Mouse (Mus musculus) intestine, embryonic 15.5 days (tissue): ENCODE measurements around the gene Kcnn3. TPM values are rescaled to one million over a fixed set of nuclear protein-coding genes. Genes with fewer than 3 reads are reported as not detected.
A peak's percentile ranks its signal among the peaks of the same experiment; 100 is the strongest.

Experiments used
- ATAC-seq: fragments of 200-750 bp; cut with Nextera tagmentation; 2 replicates; pipeline ENCODE4 v1.8.0; 2017; ENCODE audit warnings: moderate TSS enrichment, moderate library complexity
- H3K27ac ChIP-seq: fragments of 300-500 bp; sonication (generic); 2 replicates; pipeline ENCODE4 v1.5.1; 2015; ENCODE audit warnings: mild to moderate bottlenecking, inconsistent platforms
- H3K27me3 ChIP-seq: fragments of 300-500 bp; sonication (generic); replicated peaks from 2 replicates; pipeline ENCODE4 v1.6.1; 2015; ENCODE audit warnings: inconsistent platforms
- H3K36me3 ChIP-seq: fragments of 300-500 bp; sonication (generic); 2 replicates; pipeline ENCODE4 v1.6.1; 2015; ENCODE audit warnings: inconsistent platforms
- H3K4me1 ChIP-seq: fragments of 300-500 bp; sonication (generic); replicated peaks from 2 replicates; pipeline ENCODE4 v1.6.1; 2015; ENCODE audit warnings: inconsistent platforms
- H3K4me2 ChIP-seq: fragments of 300-500 bp; sonication (generic); replicated peaks from 2 replicates; pipeline ENCODE4 v1.6.1; 2015; ENCODE audit warnings: mild to moderate bottlenecking, inconsistent platforms
- H3K4me3 ChIP-seq: fragments of 300-500 bp; sonication (generic); replicated peaks from 2 replicates; pipeline ENCODE4 v1.5.1; 2015; ENCODE audit warnings: inconsistent platforms
- H3K9ac ChIP-seq: fragments of 300-500 bp; sonication (generic); 2 replicates; pipeline ENCODE4 v1.6.1; 2015; ENCODE audit warnings: inconsistent platforms
- H3K9me3 ChIP-seq: fragments of 300-500 bp; sonication (generic); 2 replicates; pipeline ENCODE4 v1.6.1; 2016; ENCODE audit warnings: inconsistent platforms
- WGBS: fragments of 180-500 bp; shearing (Covaris S2); methylation state at CpG from one replicate; pipeline ENCODE4 v1.1.7; 2015; 5-methylcytosine and 5-hydroxymethylcytosine counted together
- polyA plus RNA-seq: library from polyadenylated mRNA; unstranded; fragments of >200 nt; fragmentation: Nextera tagmentation; extraction: Ambion mirVana; gene quantifications from 2 replicates; pipeline ENCODE4 v1.2.1, GENCODE M21; 2015

Kcnn3 gene
- polyA plus RNA-seq, 1 experiment from 2014 or later, result 4.6 TPM

- H3K4me1 ChIP-seq, result no peaks in the 10 kb centered on the region
- H3K27ac ChIP-seq, result no peak overlapping the region
- no peak overlapping the region for H3K4me3 ChIP-seq
- H3K9ac ChIP-seq, result no peak overlapping the region
- H3K27me3 ChIP-seq, result no peaks in the 10 kb centered on the region
- no peaks in the 10 kb centered on the region for H3K9me3 ChIP-seq
- no peak overlapping the region for H3K4me2 ChIP-seq
- H3K36me3 ChIP-seq, result no peaks in the 10 kb centered on the region
- WGBS, result 71% methylated on average over 11 of the region's 11 CpGs
- no peak for ATAC-seq
Observed at GRCm38 (mm10) chr3:89700461-89700860, 180.5 kb downstream of the Kcnn3 start.

GRCm38 (mm10) chr3:89703596-89703995, 183.6 kb downstream of the Kcnn3 start:
- Histone ChIP-seq H3K9me3 (no peaks in the 10 kb centered on the region), H3K4me1 (no peaks in the 10 kb centered on the region), H3K9ac (no peak overlapping the region), H3K27ac (no peak overlapping the region), H3K4me3 (no peak overlapping the region), H3K36me3 (no peaks in the 10 kb centered on the region), H3K27me3 (no peaks in the 10 kb centered on the region), H3K4me2 (no peak overlapping the region)
- ATAC-seq, result no peak
- WGBS, result 34% methylated on average over 3 of the region's 3 CpGs

GRCm38 (mm10) chr3:89704064-89704463, 184.1 kb downstream of the Kcnn3 start:
- Histone ChIP-seq H3K27me3 (no peaks in the 10 kb centered on the region), H3K9ac (no peak overlapping the region), H3K36me3 (no peaks in the 10 kb centered on the region), H3K27ac (no peak overlapping the region), H3K4me3 (no peak overlapping the region), H3K4me2 (no peak overlapping the region), H3K4me1 (no peaks in the 10 kb centered on the region), H3K9me3 (no peaks in the 10 kb centered on the region)
- ATAC-seq, result no peak
- WGBS, result 76% methylated on average over 6 of the region's 6 CpGs

- ATAC-seq, result peak; percentile 91
- Histone ChIP-seq H3K36me3 (no peaks in the 10 kb centered on the region), H3K4me3 (peak within 1 kb of the TSS; percentile 82), H3K9me3 (no peaks in the 10 kb centered on the region), H3K27me3 (0 out of 2 replicates have a peak, but pooled peaks cover 2% of the 10 kb centered on the region), H3K4me1 (no peaks in the 10 kb centered on the region), H3K4me2 (peak within 1 kb of the TSS; percentile 93), H3K9ac (peak within 1 kb of the TSS; percentile 78), H3K27ac (no peak within 1 kb of the TSS; the same call in 1 of the 2 replicates)
- 5% methylated on average over 28 of the region's 28 CpGs for WGBS
Observed at GRCm38 (mm10) chr3:89714359-89715206, 194.6 kb downstream of the Kcnn3 start, which contains the start of gene Adar. TSS of gene Adar (plus strand) at chr3:89715022.

GRCm38 (mm10) chr3:89715207-89715966, 195.4 kb downstream of the Kcnn3 start:
- ATAC-seq, result peak; percentile 86
- Histone ChIP-seq H3K9ac (peak overlapping the region; percentile 78), H3K4me1 (no peaks in the 10 kb centered on the region), H3K9me3 (no peaks in the 10 kb centered on the region), H3K27ac (no peak overlapping the region; the same call in 1 of the 2 replicates), H3K4me3 (peak overlapping the region; percentile 82), H3K27me3 (0 out of 2 replicates have a peak, but pooled peaks cover 2% of the 10 kb centered on the region), H3K4me2 (peak overlapping the region; percentile 93), H3K36me3 (no peaks in the 10 kb centered on the region)
- WGBS, result 3% methylated on average over 51 of the region's 59 CpGs

GRCm38 (mm10) chr3:89715967-89716256, 195.9 kb downstream of the Kcnn3 start:
- H3K4me1 ChIP-seq, result 0 out of 2 replicates have a peak, but pooled peaks cover under 1% of the 10 kb centered on the region
- WGBS, result 60% methylated on average over 6 of the region's 6 CpGs
- no peak overlapping the region for H3K9ac ChIP-seq

GRCm38 (mm10) chr3:89722032-89722431, 202.1 kb downstream of the Kcnn3 start:
- Histone ChIP-seq H3K9me3 (no peaks in the 10 kb centered on the region), H3K36me3 (no peaks in the 10 kb centered on the region), H3K4me2 (no peak overlapping the region), H3K4me3 (no peak overlapping the region), H3K27me3 (no peaks in the 10 kb centered on the region), H3K4me1 (0 out of 2 replicates have a peak, but pooled peaks cover 5% of the 10 kb centered on the region), H3K9ac (no peak overlapping the region), H3K27ac (no peak overlapping the region)
- ATAC-seq, result no peak

More at GRCm38 (mm10) chr3:89715967-89716256, 195.9 kb downstream of the Kcnn3 start:
- Histone ChIP-seq H3K9me3 (no peaks in the 10 kb centered on the region), H3K27me3 (0 out of 2 replicates have a peak, but pooled peaks cover 2% of the 10 kb centered on the region), H3K36me3 (no peaks in the 10 kb centered on the region), H3K27ac (no peak overlapping the region), H3K4me2 (peak overlapping the region; percentile 93), H3K4me3 (peak overlapping the region; percentile 82)
- no peak for ATAC-seq

GRCm38 (mm10) chr3:89723400-89724084, 203.6 kb downstream of the Kcnn3 start:
- no peak overlapping the region for H3K4me3 ChIP-seq
- H3K36me3 ChIP-seq, result no peaks in the 10 kb centered on the region
- no peak overlapping the region for H3K27ac ChIP-seq
- ATAC-seq, result no peak
- H3K9me3 ChIP-seq, result no peaks in the 10 kb centered on the region
- 50% methylated on average over 7 of the region's 7 CpGs for WGBS
- H3K27me3 ChIP-seq, result no peaks in the 10 kb centered on the region
- H3K9ac ChIP-seq, result no peak overlapping the region
- H3K4me2 ChIP-seq, result no peak overlapping the region
- H3K4me1 ChIP-seq, result 0 out of 2 replicates have a peak, but pooled peaks cover 5% of the 10 kb centered on the region

Other genes with a start within 250 kb of the Kcnn3 start
- gene Slc50a1, start 249.6 kb upstream of the Kcnn3 start, polyA plus RNA-seq, result 60.6 and 63.9 TPM in 2 replicates
- gene Efna1, start 239.0 kb upstream of the Kcnn3 start, polyA plus RNA-seq, result 57.9 and 58.5 TPM in 2 replicates
- 9.0 and 9.2 TPM in 2 replicates for gene Efna3, start 197.2 kb upstream of the Kcnn3 start, polyA plus RNA-seq
- 16.9 and 18.1 TPM in 2 replicates for gene Efna4, start 182.1 kb upstream of the Kcnn3 start, polyA plus RNA-seq
- 45.5 and 49.5 TPM in 2 replicates for gene Adam15, start 170.2 kb upstream of the Kcnn3 start, polyA plus RNA-seq
- 1.4 and 1.5 TPM in 2 replicates for gene Dcst2, start 158.2 kb upstream of the Kcnn3 start, polyA plus RNA-seq
- gene Dcst1, start 154.9 kb upstream of the Kcnn3 start, polyA plus RNA-seq, result 1.6 and 1.9 TPM in 2 replicates
- 8.9 and 10.4 TPM in 2 replicates for gene Zbtb7b, start 125.4 kb upstream of the Kcnn3 start, polyA plus RNA-seq
- gene Lenep, start 117.4 kb upstream of the Kcnn3 start, polyA plus RNA-seq, result not detected in 2 replicates
- gene Flad1, start 108.3 kb upstream of the Kcnn3 start, polyA plus RNA-seq, result 32.9 and 33.3 TPM in 2 replicates
- 383 and 386 TPM in 2 replicates for gene Cks1b, start 101.8 kb upstream of the Kcnn3 start, polyA plus RNA-seq
- 85.6 and 87.3 TPM in 2 replicates for gene Shc1, start 101.7 kb upstream of the Kcnn3 start, polyA plus RNA-seq
- gene Pygo2, start 90.0 kb upstream of the Kcnn3 start, polyA plus RNA-seq, result 32.7 and 33.2 TPM in 2 replicates
- 39.2 and 40.2 TPM in 2 replicates for gene Pbxip1, start 83.5 kb upstream of the Kcnn3 start, polyA plus RNA-seq
- gene Pmvk, start 65.6 kb upstream of the Kcnn3 start, polyA plus RNA-seq, result 62.7 and 69.6 TPM in 2 replicates
- 9.7 and 10.4 TPM in 2 replicates for gene Adar, start 194.9 kb downstream of the Kcnn3 start, polyA plus RNA-seq
- gene Chrnb2, start 244.5 kb downstream of the Kcnn3 start, polyA plus RNA-seq, result 1.6 and 1.7 TPM in 2 replicates